Comparison of ENCODE assay signal across 17 mouse cellular contexts in genomic region chr10:90616622-90617021, GRCm38 (mm10).
"Had no signal": no experiment of that assay in that cellular context is flagged by ENCODE, and none has a peak within 500 bp of the region (broad histone marks: within the 10 kb centered on the region; RNA-seq: fewer than 3 reads in every experiment).

No protein-coding gene starts in this region.

- H3K4me2 ChIP-seq: lung, embryonic 15.5 days; midbrain, embryonic 11.5 days; midbrain, embryonic 13.5 days; midbrain, embryonic 15.5 days; neural tube, embryonic 12.5 days; stomach, embryonic 15.5 days had no signal

- H3K27ac ChIP-seq: lung, embryonic 15.5 days; macrophage; midbrain, embryonic 13.5 days; midbrain, embryonic 15.5 days; neural tube, embryonic 12.5 days; stomach, embryonic 15.5 days; stomach, postnatal 0 days had no signal

- H3K4me3 ChIP-seq: lung, embryonic 15.5 days; megakaryocyte, embryonic 14.5 days; midbrain, embryonic 13.5 days; midbrain, embryonic 15.5 days; neural tube, embryonic 12.5 days; stomach, embryonic 15.5 days had no signal

- H3K4me1 ChIP-seq: lung, embryonic 15.5 days; megakaryocyte, embryonic 14.5 days; neural tube, embryonic 12.5 days; stomach, embryonic 15.5 days had no signal

- DNase-seq: lung, adult 2 months; lung, postnatal 14 days; lung, postnatal 36 days; right cerebral cortex, postnatal 14 days; thymus, adult 2 months; thymus, postnatal 25 days; thymus, postnatal 4 days had no signal

- H3K27me3 ChIP-seq: lung, embryonic 15.5 days; megakaryocyte, embryonic 14.5 days; midbrain, embryonic 13.5 days; midbrain, embryonic 15.5 days; neural tube, embryonic 12.5 days; stomach, embryonic 15.5 days had no signal

- ATAC-seq: lung, postnatal 0 days; midbrain, embryonic 13.5 days; midbrain, embryonic 15.5 days had no signal

- H3K9ac ChIP-seq: lung, embryonic 15.5 days; midbrain, embryonic 13.5 days; midbrain, embryonic 15.5 days; neural tube, embryonic 12.5 days; stomach, embryonic 15.5 days had no signal

- H3K36me3 ChIP-seq: lung, embryonic 15.5 days; midbrain, embryonic 13.5 days; midbrain, embryonic 15.5 days; neural tube, embryonic 12.5 days; stomach, embryonic 15.5 days had no signal

- H3K9me3 ChIP-seq: lung, embryonic 15.5 days; midbrain, embryonic 13.5 days; midbrain, embryonic 15.5 days; neural tube, embryonic 12.5 days; stomach, embryonic 15.5 days had no signal
